Mouse (Mus musculus) kidney, postnatal 14 days (tissue): ENCODE measurements around the gene Cdk17.

Source experiments
- DNase-seq: peaks from one replicate; pipeline ENCODE4 v3.0.0; 2022; ENCODE audit warnings: mixed read lengths

Cdk17 gene

GRCm38 (mm10) chr10:93265833-93266232 is 105.2 kb downstream of the Cdk17 start:
- no peak for DNase-seq

- DNase-seq, result no peak
Measured at GRCm38 (mm10) chr10:93266521-93266920, 105.8 kb downstream of the Cdk17 start.

- no peak for DNase-seq
Measured at GRCm38 (mm10) chr10:93267509-93267908, 106.8 kb downstream of the Cdk17 start.

- DNase-seq, result no peak
Measured at GRCm38 (mm10) chr10:93268339-93268738, 107.7 kb downstream of the Cdk17 start.

- no peak for DNase-seq
Measured at GRCm38 (mm10) chr10:93269744-93270143, 109.1 kb downstream of the Cdk17 start.

GRCm38 (mm10) chr10:93270889-93271460 is 110.3 kb downstream of the Cdk17 start:
- no peak for DNase-seq

- DNase-seq, result no peak
Measured at GRCm38 (mm10) chr10:93271831-93272230, 111.2 kb downstream of the Cdk17 start.

GRCm38 (mm10) chr10:93272986-93273982 is 112.6 kb downstream of the Cdk17 start:
- peak; percentile 75 for DNase-seq

- no peak for DNase-seq
Measured at GRCm38 (mm10) chr10:93274277-93274696, 113.6 kb downstream of the Cdk17 start.

GRCm38 (mm10) chr10:93275212-93276136 is 114.8 kb downstream of the Cdk17 start:
- DNase-seq, result no peak

- DNase-seq, result peak; percentile 83
Measured at GRCm38 (mm10) chr10:93276349-93276763, 115.7 kb downstream of the Cdk17 start.

- no peak for DNase-seq
Measured at GRCm38 (mm10) chr10:93276857-93277256, 116.2 kb downstream of the Cdk17 start.

GRCm38 (mm10) chr10:93278361-93278760 is 117.7 kb downstream of the Cdk17 start:
- DNase-seq, result no peak

- no peak for DNase-seq
Measured at GRCm38 (mm10) chr10:93279062-93279461, 118.4 kb downstream of the Cdk17 start.

- no peak for DNase-seq
Measured at GRCm38 (mm10) chr10:93280586-93280985, 119.9 kb downstream of the Cdk17 start.

- DNase-seq, result no peak
Measured at GRCm38 (mm10) chr10:93281092-93281491, 120.4 kb downstream of the Cdk17 start.

- peak; percentile 86 for DNase-seq
Measured at GRCm38 (mm10) chr10:93282526-93282964, 121.9 kb downstream of the Cdk17 start.

- no peak for DNase-seq
Measured at GRCm38 (mm10) chr10:93283258-93283657, 122.6 kb downstream of the Cdk17 start.

GRCm38 (mm10) chr10:93285489-93285888 is 124.8 kb downstream of the Cdk17 start:
- no peak for DNase-seq

- DNase-seq, result no peak
Measured at GRCm38 (mm10) chr10:93287551-93288145, 127.0 kb downstream of the Cdk17 start.

GRCm38 (mm10) chr10:93288336-93288735 is 127.7 kb downstream of the Cdk17 start:
- peak; percentile 64 for DNase-seq

GRCm38 (mm10) chr10:93289404-93289803 is 128.7 kb downstream of the Cdk17 start:
- no peak for DNase-seq
